Mouse (Mus musculus) C2C12 (cell line): ENCODE measurements at regions not wholly inside any gene's neighbourhood (a gene's known extent, or its start where the extent isn't known, plus 50 kb on each side); places are given as distances from the start of the nearest gene placed in this dataset.

Source experiments
- CEBPB ChIP-seq: IDR thresholded peaks from one replicate; pipeline ENCODE4 v1.6.1; 2011; ENCODE audit warnings: low read depth, mild to moderate bottlenecking, control low read depth, moderate library complexity
- CTCF ChIP-seq: IDR thresholded peaks from one replicate; pipeline ENCODE4 v1.5.1; 2011; ENCODE audit not compliant: control insufficient read depth, insufficient read depth, insufficient read length
- FOSL1 ChIP-seq: IDR thresholded peaks from one replicate; pipeline ENCODE4 v1.8.0; 2011; ENCODE audit warnings: mild to moderate bottlenecking, low read length; ENCODE audit not compliant: poor library complexity, insufficient read depth, severe bottlenecking
- MYOD1 ChIP-seq: IDR thresholded peaks from one replicate; pipeline ENCODE4 v1.6.1; 2011; ENCODE audit warnings: low read depth; ENCODE audit not compliant: control insufficient read depth, insufficient read length
- USF1 ChIP-seq: IDR thresholded peaks from one replicate; pipeline ENCODE4 v1.6.1; 2011; ENCODE audit warnings: low read depth, mild to moderate bottlenecking, control low read depth, moderate library complexity

DNA sequence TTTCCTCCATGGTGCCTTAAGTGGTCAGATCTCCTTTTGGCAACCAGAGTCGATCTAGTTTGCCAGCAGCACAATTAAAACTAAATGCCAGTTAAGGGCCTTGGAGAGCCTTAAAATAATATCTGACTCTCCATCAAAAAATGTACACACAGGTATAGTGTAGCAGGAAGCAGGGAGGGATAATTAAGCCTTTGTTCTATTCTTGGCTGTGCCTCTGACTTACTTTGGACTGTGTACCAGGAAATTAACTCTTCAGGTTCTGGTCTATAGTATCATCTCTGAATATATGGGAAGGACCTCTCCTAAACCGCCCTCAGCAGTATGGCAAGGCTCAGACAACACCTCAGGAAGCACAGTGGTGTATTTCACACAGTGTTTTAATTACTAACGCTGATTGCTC is 133.0 kb downstream of the Erv3 start:
- TF ChIP-seq CTCF (no peak), FOSL1 (no peak), USF1 (no peak), MYOD1 (no peak), CEBPB (no peak)
